Mouse (Mus musculus) lung, adult 2 months (tissue): Measurements from ENCODE around the gene Bcl2l12.

Experiments
- CTCF ChIP-seq: fragments of 200-500 bp; IDR thresholded peaks from 2 replicates; pipeline ENCODE4 v1.5.1; 2011; ENCODE audit warnings: mild to moderate bottlenecking, low read length, control low read depth; ENCODE audit not compliant: insufficient read depth
- POLR2A ChIP-seq: fragments of 200-500 bp; IDR thresholded peaks from 2 replicates; pipeline ENCODE4 v1.6.1; 2011; ENCODE audit warnings: low read depth, mild to moderate bottlenecking, control low read depth, low read length, borderline replicate concordance; ENCODE audit errors: extremely low read depth

- TF ChIP-seq POLR2A, result no peak
- no peak for TF ChIP-seq CTCF
Observed at GRCm38 (mm10) chr7:44978300-44978699, 20.2 kb downstream of the Bcl2l12 start.
